Mouse (Mus musculus) frontal cortex, postnatal 36 days (tissue): ENCODE data around the gene Rere.
"Not testable (repeated sequence)": the region's sequence is repeated elsewhere in the genome, so short reads cannot be mapped to it uniquely, and the experiment has no call there.

Experiments
- DNase-seq, 2 experiments: peaks; one replicate each; pipeline ENCODE4 v3.0.0; 2022; ENCODE audit warnings: low spot score in 2 of 2

Rere gene

GRCm38 (mm10) chr4:150461427-150462189 is 180.2 kb downstream of the Rere start:
- no peak for DNase-seq

- DNase-seq = peak; percentile 42 to 64
Observed at GRCm38 (mm10) chr4:150462367-150462766, 180.9 kb downstream of the Rere start.

- DNase-seq = peak; percentile 52 to 62
Observed at GRCm38 (mm10) chr4:150465759-150466158, 184.3 kb downstream of the Rere start.

GRCm38 (mm10) chr4:150469274-150469673 is 187.8 kb downstream of the Rere start:
- no peak for DNase-seq

- DNase-seq = no peak
Observed at GRCm38 (mm10) chr4:150470674-150471328, 189.4 kb downstream of the Rere start.

GRCm38 (mm10) chr4:150472751-150473436 is 191.4 kb downstream of the Rere start:
- DNase-seq = no peak

- no peak for DNase-seq
Observed at GRCm38 (mm10) chr4:150473437-150474070, 192.1 kb downstream of the Rere start.

GRCm38 (mm10) chr4:150474086-150474485 is 192.6 kb downstream of the Rere start:
- peak; percentile 34 to 62 for DNase-seq

GRCm38 (mm10) chr4:150476258-150476657 is 194.8 kb downstream of the Rere start:
- no peak for DNase-seq

GRCm38 (mm10) chr4:150478006-150478405 is 196.6 kb downstream of the Rere start:
- DNase-seq = no peak

GRCm38 (mm10) chr4:150483081-150483480 is 201.6 kb downstream of the Rere start:
- DNase-seq = not testable (repeated sequence)

- no peak for DNase-seq
Observed at GRCm38 (mm10) chr4:150486097-150486496, 204.7 kb downstream of the Rere start.

GRCm38 (mm10) chr4:150487109-150487508 is 205.7 kb downstream of the Rere start:
- DNase-seq = no peak

- DNase-seq = peak; percentile 76 to 79
Observed at GRCm38 (mm10) chr4:150488096-150488748, 206.8 kb downstream of the Rere start.

- DNase-seq = peak in 1 of 2 experiments; percentile 53
Observed at GRCm38 (mm10) chr4:150488767-150489166, 207.3 kb downstream of the Rere start.

GRCm38 (mm10) chr4:150490050-150490449 is 208.6 kb downstream of the Rere start:
- no peak for DNase-seq

GRCm38 (mm10) chr4:150491710-150492109 is 210.3 kb downstream of the Rere start:
- DNase-seq = no peak

- no peak for DNase-seq
Observed at GRCm38 (mm10) chr4:150493258-150493937, 212.0 kb downstream of the Rere start.

GRCm38 (mm10) chr4:150493938-150494330 is 212.5 kb downstream of the Rere start:
- DNase-seq = not testable (repeated sequence)

- DNase-seq = no peak
Observed at GRCm38 (mm10) chr4:150495568-150495967, 214.1 kb downstream of the Rere start.
